Mouse (Mus musculus) liver, embryonic 14.5 days (tissue): ENCODE data around the gene Foxn3.

Source experiments
- CTCF ChIP-seq: IDR thresholded peaks from 2 replicates; pipeline ENCODE4 v1.5.1; 2016; ENCODE audit warnings: antibody characterized with exemption, low read depth, control low read depth
- EP300 ChIP-seq: IDR thresholded peaks from 2 replicates; pipeline ENCODE4 v1.6.1; 2016; ENCODE audit warnings: antibody characterized with exemption, low read depth

GRCm38 (mm10) chr12:99237497-99237896 is 325.9 kb downstream of the Foxn3 start:
- TF ChIP-seq EP300 (no peak), CTCF (no peak)
